Mouse (Mus musculus): ENCODE results near the gene Dnal4. TPM values are rescaled to one million over a fixed set of nuclear protein-coding genes. Genes with fewer than 3 reads are reported as not detected.

Dnal4 gene
- polyA plus RNA-seq, 1 experiment from 2014 or later = 64.6 TPM

DNA sequence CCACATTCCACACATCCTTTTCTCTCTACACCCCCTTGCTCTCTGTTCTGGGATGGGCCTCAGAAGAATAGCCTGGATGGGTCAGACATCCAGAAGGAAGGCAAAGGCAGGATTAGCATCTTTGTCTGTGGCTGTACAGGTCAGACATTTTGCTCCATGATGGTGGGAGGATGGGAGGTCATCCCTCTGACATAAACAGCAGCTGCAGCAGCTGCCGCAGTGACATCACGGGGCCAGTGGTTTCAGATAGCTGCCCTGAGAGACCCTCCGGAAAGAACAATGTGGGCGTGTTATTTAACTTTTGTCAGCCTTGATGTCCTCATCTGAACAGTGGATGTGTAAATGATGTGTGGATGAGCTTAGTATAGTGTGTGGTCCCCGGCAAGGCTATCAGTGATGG is 31.8 kb downstream of the Dnal4 start:
- Histone ChIP-seq H3K27me3 (ENCODE audit: control insufficient read depth, insufficient read depth, low read length) (no peaks in the 10 kb centered on the region), H3K9ac (no peak overlapping the region), H3K4me2 (replicated peaks) (no peak overlapping the region), H3K4me3 (replicated peaks; ENCODE audit: low read length) (no peak overlapping the region), H3K4me1 (replicated peaks; ENCODE audit: control insufficient read depth, insufficient read depth, low read length) (peaks cover 12% of the 10 kb centered on the region), H3K36me3 (replicated peaks; ENCODE audit: control insufficient read depth, insufficient read depth) (no peaks in the 10 kb centered on the region), H3K27ac (no peak overlapping the region), H3K9me3 (ENCODE audit: control insufficient read depth, low read length) (no peaks in the 10 kb centered on the region)
- DNase-seq (ENCODE audit: low spot score) (no peak), ATAC-seq (ENCODE audit: low FRiP score) (no peak)
- WGBS = 85% methylated on average over 5 of the region's 5 CpGs

DNA sequence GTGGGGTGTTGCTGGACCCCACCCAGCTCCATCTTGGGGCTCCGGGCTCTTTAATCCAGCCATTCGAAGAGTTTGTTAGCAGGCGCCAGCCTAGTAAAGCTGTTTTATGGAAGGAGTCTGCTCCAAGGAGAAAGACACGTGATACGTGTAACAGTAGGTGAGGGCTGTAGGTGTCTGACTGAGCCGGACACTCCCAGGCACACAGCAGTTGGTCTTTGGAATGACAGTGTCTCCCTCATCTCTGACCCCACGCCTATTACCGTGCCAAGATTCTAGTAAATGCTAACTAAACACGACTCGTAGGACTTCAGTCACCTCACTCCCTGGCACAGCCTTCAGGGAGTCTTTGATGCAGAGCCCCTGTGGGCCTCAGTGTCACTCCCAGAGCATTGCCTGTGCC is 32.3 kb downstream of the Dnal4 start:
- no peaks in the 10 kb centered on the region for H3K36me3 ChIP-seq (replicated peaks; ENCODE audit: control insufficient read depth, insufficient read depth)
- H3K9me3 ChIP-seq (ENCODE audit: control insufficient read depth, low read length) = no peaks in the 10 kb centered on the region
- H3K4me2 ChIP-seq (replicated peaks) = no peak overlapping the region
- DNase-seq (ENCODE audit: low spot score) (no peak), ATAC-seq (ENCODE audit: low FRiP score) (no peak)
- no peak overlapping the region for H3K9ac ChIP-seq
- 85% methylated on average over 10 of the region's 10 CpGs for WGBS
- no peak overlapping the region for H3K4me3 ChIP-seq (replicated peaks; ENCODE audit: low read length)
- peaks cover 18% of the 10 kb centered on the region for H3K4me1 ChIP-seq (replicated peaks; ENCODE audit: control insufficient read depth, insufficient read depth, low read length)
- H3K27me3 ChIP-seq (ENCODE audit: control insufficient read depth, insufficient read depth, low read length) = no peaks in the 10 kb centered on the region
- no peak overlapping the region for H3K27ac ChIP-seq

DNA sequence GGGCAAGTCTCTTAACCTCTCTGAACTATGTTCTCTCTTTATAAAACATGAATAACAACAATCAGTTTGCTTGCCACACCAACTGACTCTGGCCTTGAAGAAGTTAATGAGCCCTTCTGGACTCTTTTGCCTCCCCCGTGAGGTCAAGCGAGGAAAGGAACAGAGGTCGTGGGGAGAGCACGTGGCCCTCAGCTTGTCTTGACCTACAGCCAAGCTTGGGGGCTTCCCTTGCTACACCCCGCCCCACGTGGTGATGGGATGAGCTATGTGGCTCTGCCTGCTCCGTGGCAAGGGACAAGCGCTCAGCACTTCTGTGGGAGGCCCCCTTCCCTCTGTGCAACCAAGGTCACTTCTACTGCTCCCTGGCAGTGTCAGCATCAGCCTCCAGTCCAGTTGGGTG is 32.9 kb downstream of the Dnal4 start:
- H3K9me3 ChIP-seq (ENCODE audit: control insufficient read depth, low read length) = no peaks in the 10 kb centered on the region
- ATAC-seq (ENCODE audit: low FRiP score) (no peak), DNase-seq (ENCODE audit: low spot score) (no peak)
- 79% methylated on average over 8 of the region's 8 CpGs for WGBS
- H3K4me1 ChIP-seq (replicated peaks; ENCODE audit: control insufficient read depth, insufficient read depth, low read length) = peaks cover 19% of the 10 kb centered on the region
- H3K27me3 ChIP-seq (ENCODE audit: control insufficient read depth, insufficient read depth, low read length) = no peaks in the 10 kb centered on the region
- H3K9ac ChIP-seq = no peak overlapping the region
- H3K4me2 ChIP-seq (replicated peaks) = no peak overlapping the region
- H3K27ac ChIP-seq = no peak overlapping the region
- no peak overlapping the region for H3K4me3 ChIP-seq (replicated peaks; ENCODE audit: low read length)
- peaks cover under 1% of the 10 kb centered on the region; the same call in 1 of the 2 replicates for H3K36me3 ChIP-seq (replicated peaks; ENCODE audit: control insufficient read depth, insufficient read depth)

DNA sequence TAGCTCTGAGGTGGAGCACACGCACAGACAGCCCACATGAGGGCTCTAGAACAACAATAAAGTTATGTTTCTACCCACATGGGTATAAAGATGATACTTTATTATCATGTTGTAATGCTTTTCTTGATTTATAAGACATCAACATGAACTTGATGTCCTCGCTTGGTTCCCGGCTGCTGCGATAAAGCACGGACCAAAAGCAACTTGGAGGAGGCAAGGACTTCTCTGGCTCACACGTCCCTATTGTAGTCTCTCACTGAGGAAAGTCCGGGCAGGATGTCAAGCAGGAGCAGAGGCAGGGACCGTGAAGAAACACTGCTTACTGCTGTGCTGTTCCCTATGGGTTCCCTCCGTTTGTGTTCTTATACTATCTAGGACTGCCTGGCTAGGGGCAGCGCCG is 33.6 kb downstream of the Dnal4 start:
- WGBS = 94% methylated on average over 11 of the region's 11 CpGs
- ATAC-seq (ENCODE audit: low FRiP score) (no peak), DNase-seq (ENCODE audit: low spot score) (no peak)
- Histone ChIP-seq H3K4me2 (replicated peaks) (no peak overlapping the region), H3K27ac (no peak overlapping the region), H3K9ac (no peak overlapping the region), H3K4me1 (replicated peaks; ENCODE audit: control insufficient read depth, insufficient read depth, low read length) (peaks cover 19% of the 10 kb centered on the region), H3K9me3 (ENCODE audit: control insufficient read depth, low read length) (no peaks in the 10 kb centered on the region), H3K36me3 (replicated peaks; ENCODE audit: control insufficient read depth, insufficient read depth) (peaks cover 8% of the 10 kb centered on the region; the same call in 1 of the 2 replicates), H3K4me3 (replicated peaks; ENCODE audit: low read length) (no peak overlapping the region), H3K27me3 (ENCODE audit: control insufficient read depth, insufficient read depth, low read length) (no peaks in the 10 kb centered on the region)

DNA sequence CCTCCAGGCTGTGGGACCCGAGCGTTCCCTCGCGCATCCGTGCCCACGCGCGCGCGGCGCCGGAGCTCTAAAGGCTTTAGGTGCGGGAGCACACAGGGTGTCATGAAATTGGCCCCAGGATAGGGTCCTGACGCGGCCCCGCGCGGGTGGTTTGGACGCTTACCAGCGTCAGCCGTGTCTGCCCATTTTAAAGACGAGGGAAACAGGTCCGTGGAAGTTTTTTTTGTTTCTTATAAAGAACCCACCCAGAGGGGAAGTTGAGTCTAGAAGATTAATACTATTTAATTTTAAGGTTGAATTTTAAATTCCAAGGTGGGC is 35.0 kb downstream of the Dnal4 start:
- 0% methylated on average over 22 of the region's 23 CpGs for WGBS
- Histone ChIP-seq H3K9ac (peak overlapping the region; percentile 92), H3K36me3 (replicated peaks; ENCODE audit: control insufficient read depth, insufficient read depth) (peaks cover 21% of the 10 kb centered on the region), H3K27ac (peak overlapping the region; percentile 66), H3K27me3 (ENCODE audit: control insufficient read depth, insufficient read depth, low read length) (no peaks in the 10 kb centered on the region), H3K4me3 (replicated peaks; ENCODE audit: low read length) (peak overlapping the region; percentile 92), H3K4me2 (replicated peaks) (peak overlapping the region; percentile 74), H3K4me1 (replicated peaks; ENCODE audit: control insufficient read depth, insufficient read depth, low read length) (peaks cover 19% of the 10 kb centered on the region), H3K9me3 (ENCODE audit: control insufficient read depth, low read length) (no peaks in the 10 kb centered on the region)
- no peak for DNase-seq (ENCODE audit: low spot score)
- ATAC-seq (ENCODE audit: low FRiP score) = peak; percentile 38; the same call in 1 of the 2 replicates

DNA sequence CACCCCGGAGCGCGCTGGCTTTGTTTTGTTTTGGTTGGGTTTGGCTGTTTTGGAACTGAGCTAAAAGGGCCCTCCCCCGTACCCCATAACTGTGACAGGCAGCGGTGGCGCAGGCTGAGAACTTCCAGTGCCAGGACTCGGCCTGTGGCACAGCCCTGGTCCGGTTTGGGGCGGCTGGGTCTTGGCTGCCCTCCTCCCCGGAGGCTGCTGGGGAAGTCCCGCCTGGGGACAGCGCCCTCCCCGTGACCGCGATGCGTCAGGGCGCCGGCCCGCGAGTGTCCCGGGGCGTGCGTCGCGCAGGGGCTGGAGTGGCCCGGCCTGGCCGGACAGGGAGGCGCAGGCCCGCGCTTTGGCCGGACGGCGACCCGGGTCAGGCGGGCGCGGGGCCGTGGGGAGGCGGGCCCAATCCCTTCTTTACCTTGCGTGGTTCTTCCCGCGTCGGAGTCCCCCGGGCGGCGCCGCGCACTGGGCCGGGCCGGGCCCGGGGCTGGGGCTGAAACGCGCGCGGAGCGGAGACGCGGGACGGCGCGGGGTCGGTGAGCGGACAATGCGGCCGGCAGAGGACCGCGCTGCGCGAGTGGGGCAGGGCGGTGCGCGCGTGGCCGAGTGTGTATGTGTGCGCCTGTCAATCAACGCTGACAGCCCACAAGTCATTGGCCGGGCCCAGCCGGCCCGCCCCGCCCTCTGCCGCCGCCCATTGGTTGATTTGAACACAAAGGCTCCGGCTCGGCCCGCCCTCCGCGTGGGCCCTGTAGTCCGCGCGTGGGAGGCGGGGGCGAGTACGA is 35.5 kb downstream of the Dnal4 start, which contains the start of gene Sun2:
Gene Sun2, minus strand, starts transcription at position 616 of the 785 bp plus-strand sequence.
- H3K4me3 ChIP-seq (replicated peaks; ENCODE audit: low read length) = peak within 1 kb of the TSS; percentile 92
- H3K9ac ChIP-seq = peak within 1 kb of the TSS; percentile 92
- DNase-seq (ENCODE audit: low spot score) (peak; percentile 90), ATAC-seq (ENCODE audit: low FRiP score) (peak; percentile 94)
- H3K36me3 ChIP-seq (replicated peaks; ENCODE audit: control insufficient read depth, insufficient read depth) = peaks cover 26% of the 10 kb centered on the region
- no peaks in the 10 kb centered on the region for H3K27me3 ChIP-seq (ENCODE audit: control insufficient read depth, insufficient read depth, low read length)
- H3K27ac ChIP-seq = peak within 1 kb of the TSS; percentile 70
- H3K9me3 ChIP-seq (ENCODE audit: control insufficient read depth, low read length) = no peaks in the 10 kb centered on the region
- peaks cover 19% of the 10 kb centered on the region for H3K4me1 ChIP-seq (replicated peaks; ENCODE audit: control insufficient read depth, insufficient read depth, low read length)
- H3K4me2 ChIP-seq (replicated peaks) = peak within 1 kb of the TSS; percentile 74
- WGBS = under 1% methylated on average over 75 of the region's 93 CpGs

DNA sequence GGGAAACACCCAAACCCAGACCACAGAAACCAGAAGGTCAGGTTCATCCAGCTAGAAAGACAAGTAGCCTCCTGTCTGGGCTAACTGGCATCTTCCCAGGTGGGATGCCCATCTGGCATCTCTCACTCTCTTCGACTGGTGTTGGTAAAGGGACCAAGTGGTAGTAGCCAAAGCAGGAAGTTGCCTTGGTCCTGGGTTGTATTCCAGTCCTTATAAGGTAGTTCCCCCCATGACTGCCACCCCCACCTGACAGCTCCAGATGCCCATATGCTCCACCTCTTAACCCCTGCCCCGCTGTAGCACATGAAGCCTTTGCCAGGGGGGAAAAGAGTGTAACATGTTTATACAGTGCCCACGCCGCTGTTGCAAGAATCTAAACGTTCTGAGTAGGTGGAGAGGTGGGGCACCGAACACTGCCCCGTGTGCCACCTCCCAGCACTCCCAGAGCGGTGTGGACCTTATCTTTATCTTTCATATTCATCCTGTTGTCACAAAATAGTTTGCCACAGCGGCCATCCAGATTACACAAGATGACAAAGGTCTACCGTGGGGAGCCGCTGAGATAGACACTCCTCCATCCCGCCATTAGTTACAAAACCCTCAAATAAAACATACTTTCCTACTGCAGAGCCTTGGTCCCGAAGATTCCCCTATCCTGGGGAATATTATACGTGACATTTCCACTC is 36.3 kb downstream of the Dnal4 start:
- WGBS = 37% methylated on average over 14 of the region's 14 CpGs
- H3K4me3 ChIP-seq (replicated peaks; ENCODE audit: low read length) = peak overlapping the region; percentile 92

DNA sequence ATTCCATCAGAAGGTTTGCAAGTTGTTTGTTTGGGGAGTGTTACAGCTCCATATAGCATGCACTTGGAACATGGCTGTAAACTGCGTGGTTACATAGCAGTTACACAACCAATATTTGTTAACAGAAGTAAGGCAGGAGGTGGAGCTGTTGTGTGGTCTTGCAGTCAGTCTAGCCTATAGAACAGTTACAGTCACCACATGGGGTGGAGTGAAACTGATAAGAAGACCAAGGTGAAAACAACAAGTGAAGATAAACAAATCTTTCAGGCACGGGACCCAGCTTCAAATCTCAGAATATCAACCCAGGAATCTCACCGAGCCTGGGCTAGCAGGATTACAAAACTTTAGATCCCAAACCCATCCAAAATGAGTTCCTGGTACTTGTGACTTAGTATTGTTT is 36.9 kb downstream of the Dnal4 start:
- H3K9ac ChIP-seq = peak overlapping the region; percentile 92
- no peak overlapping the region for H3K27ac ChIP-seq
- H3K4me1 ChIP-seq (replicated peaks; ENCODE audit: control insufficient read depth, insufficient read depth, low read length) = peaks cover 19% of the 10 kb centered on the region
- H3K9me3 ChIP-seq (ENCODE audit: control insufficient read depth, low read length) = no peaks in the 10 kb centered on the region
- peak overlapping the region; percentile 74 for H3K4me2 ChIP-seq (replicated peaks)
- WGBS = 84% methylated on average over 3 of the region's 3 CpGs
- ATAC-seq (ENCODE audit: low FRiP score) (no peak), DNase-seq (ENCODE audit: low spot score) (no peak)
- H3K4me3 ChIP-seq (replicated peaks; ENCODE audit: low read length) = peak overlapping the region; percentile 92; the same call in 1 of the 2 replicates
- H3K36me3 ChIP-seq (replicated peaks; ENCODE audit: control insufficient read depth, insufficient read depth) = peaks cover 39% of the 10 kb centered on the region
- H3K27me3 ChIP-seq (ENCODE audit: control insufficient read depth, insufficient read depth, low read length) = no peaks in the 10 kb centered on the region

More for the DNA sequence above, 36.3 kb downstream of the Dnal4 start:
- Histone ChIP-seq H3K36me3 (replicated peaks; ENCODE audit: control insufficient read depth, insufficient read depth) (peaks cover 34% of the 10 kb centered on the region), H3K4me2 (replicated peaks) (peak overlapping the region; percentile 74), H3K27ac (peak overlapping the region; percentile 70; the same call in 1 of the 2 replicates), H3K4me1 (replicated peaks; ENCODE audit: control insufficient read depth, insufficient read depth, low read length) (peaks cover 19% of the 10 kb centered on the region), H3K27me3 (ENCODE audit: control insufficient read depth, insufficient read depth, low read length) (no peaks in the 10 kb centered on the region), H3K9me3 (ENCODE audit: control insufficient read depth, low read length) (no peaks in the 10 kb centered on the region), H3K9ac (peak overlapping the region; percentile 92)
- ATAC-seq (ENCODE audit: low FRiP score) (no peak), DNase-seq (ENCODE audit: low spot score) (no peak)

DNA sequence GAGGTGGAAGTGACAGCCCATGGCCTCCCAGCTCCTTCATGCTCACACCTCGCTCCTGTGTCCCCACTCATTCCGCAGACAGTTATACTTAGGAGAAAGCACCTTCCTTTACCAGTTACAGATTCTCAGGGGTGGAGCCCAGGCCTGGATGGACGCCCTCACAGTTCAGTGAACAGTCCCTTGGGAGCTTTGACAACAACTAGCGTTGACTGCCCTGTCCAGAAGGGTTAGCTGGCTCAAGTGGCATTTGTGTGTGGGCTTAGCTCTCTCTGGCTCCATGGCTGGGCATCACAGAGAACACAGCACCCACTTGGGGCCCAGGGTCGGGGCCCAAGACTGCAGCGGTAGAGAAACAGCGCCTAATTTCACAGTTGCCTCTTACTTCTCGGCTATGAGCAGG is 43.3 kb downstream of the Dnal4 start:
- H3K36me3 ChIP-seq (replicated peaks; ENCODE audit: control insufficient read depth, insufficient read depth) = peaks cover 95% of the 10 kb centered on the region
- no peak overlapping the region for H3K9ac ChIP-seq
- WGBS = 87% methylated on average over 8 of the region's 8 CpGs

More for the DNA sequence above, 43.3 kb downstream of the Dnal4 start:
- Histone ChIP-seq H3K4me3 (replicated peaks; ENCODE audit: low read length) (no peak overlapping the region), H3K9me3 (ENCODE audit: control insufficient read depth, low read length) (no peaks in the 10 kb centered on the region), H3K4me2 (replicated peaks) (no peak overlapping the region), H3K27ac (no peak overlapping the region), H3K27me3 (ENCODE audit: control insufficient read depth, insufficient read depth, low read length) (no peaks in the 10 kb centered on the region), H3K4me1 (replicated peaks; ENCODE audit: control insufficient read depth, insufficient read depth, low read length) (no peaks in the 10 kb centered on the region)
- DNase-seq (ENCODE audit: low spot score) (no peak), ATAC-seq (ENCODE audit: low FRiP score) (no peak)
